Mouse (Mus musculus) left cerebral cortex, adult 8-10 months (tissue): ENCODE measurements around the gene Pla2r1. TPM values are rescaled to one million over a fixed set of nuclear protein-coding genes. Genes with fewer than 3 reads are reported as not detected.

Experiments used
- DNase-seq, 2 experiments: peaks; one replicate each; pipeline ENCODE4 v3.0.0; 2022; ENCODE audit warnings: low spot score in 2 of 2
- total RNA-seq, 4 experiments: library from RNA; stranded (reverse); gene quantifications; 2 replicates each; pipeline ENCODE4 v1.2.4; 2022

Pla2r1 gene
- total RNA-seq, 4 experiments from 2014 or later = 0.16 to 0.87 (median 0.52) TPM

- DNase-seq = no peak
These were observed 49.1 kb downstream of the Pla2r1 start for GRCm38 (mm10) chr2:60503991-60504390.

GRCm38 (mm10) chr2:60500583-60501116 is 52.5 kb downstream of the Pla2r1 start:
- no peak for DNase-seq

- DNase-seq = peak in 1 of 2 experiments; percentile 51
These were observed 73.2 kb downstream of the Pla2r1 start for GRCm38 (mm10) chr2:60479906-60480305.

GRCm38 (mm10) chr2:60478778-60479177 is 74.3 kb downstream of the Pla2r1 start:
- DNase-seq = no peak

GRCm38 (mm10) chr2:60468901-60469770 is 84.0 kb downstream of the Pla2r1 start:
- DNase-seq = no peak

- DNase-seq = no peak
These were observed 100.7 kb downstream of the Pla2r1 start for GRCm38 (mm10) chr2:60452376-60452775.

- no peak for DNase-seq
These were observed 101.9 kb downstream of the Pla2r1 start for GRCm38 (mm10) chr2:60451119-60451773.

- DNase-seq = no peak
These were observed 103.4 kb downstream of the Pla2r1 start for GRCm38 (mm10) chr2:60449732-60450131.

- DNase-seq = peak; percentile 1 to 57
These were observed 108.2 kb downstream of the Pla2r1 start for GRCm38 (mm10) chr2:60444711-60445509.

GRCm38 (mm10) chr2:60443279-60443678 is 109.8 kb downstream of the Pla2r1 start:
- DNase-seq = no peak

GRCm38 (mm10) chr2:60441875-60442274 is 111.2 kb downstream of the Pla2r1 start:
- no peak for DNase-seq

GRCm38 (mm10) chr2:60436802-60437201 is 116.3 kb downstream of the Pla2r1 start:
- DNase-seq = no peak

- DNase-seq = no peak
These were observed 122.6 kb downstream of the Pla2r1 start for GRCm38 (mm10) chr2:60430315-60431021.

GRCm38 (mm10) chr2:60418075-60418474 is 135.0 kb downstream of the Pla2r1 start:
- peak; percentile 17 to 23 for DNase-seq

GRCm38 (mm10) chr2:60414334-60414733 is 138.8 kb downstream of the Pla2r1 start:
- DNase-seq = no peak

- peak in 1 of 2 experiments; percentile 51 for DNase-seq
These were observed 140.0 kb downstream of the Pla2r1 start for GRCm38 (mm10) chr2:60413006-60413650.

- DNase-seq = no peak
These were observed 141.9 kb downstream of the Pla2r1 start for GRCm38 (mm10) chr2:60411181-60411580.

GRCm38 (mm10) chr2:60409989-60410763 is 142.9 kb downstream of the Pla2r1 start:
- no peak for DNase-seq

- no peak for DNase-seq
These were observed 143.9 kb downstream of the Pla2r1 start for GRCm38 (mm10) chr2:60409194-60409593.
